Mouse (Mus musculus): ENCODE measurements at regions not wholly inside any gene's neighbourhood (a gene's known extent, or its start where the extent isn't known, plus 50 kb on each side); places are given as distances from the start of the nearest gene placed in this dataset.
A peak's percentile ranks its signal among the peaks of the same experiment; 100 is the strongest.

DNA sequence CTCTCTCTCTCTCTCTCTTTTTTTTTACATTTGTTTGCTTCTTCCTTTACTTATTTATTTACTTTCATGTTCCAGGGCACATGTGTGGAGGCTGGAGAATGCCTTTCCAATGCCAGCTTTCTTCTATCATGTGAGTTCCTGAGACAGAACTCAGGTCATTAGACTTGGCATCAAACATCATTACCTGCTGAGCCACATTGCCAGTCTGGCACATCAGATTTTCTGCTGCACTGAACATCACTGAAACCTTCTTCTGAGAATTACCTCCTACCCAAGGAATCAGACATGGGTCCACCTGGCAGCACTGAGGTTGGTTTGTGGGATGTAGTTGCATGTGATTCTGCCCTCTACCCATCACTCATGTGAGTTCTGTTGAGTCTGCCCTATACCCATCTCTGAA, 279.2 kb upstream of the Fam19a5 start:
- H3K9ac ChIP-seq, result no peak overlapping the region
- DNase-seq (no peak), ATAC-seq (ENCODE audit: low read depth) (no peak)
- H3K27me3 ChIP-seq, result no peaks in the 10 kb centered on the region
- H3K4me1 ChIP-seq (replicated peaks), result no peaks in the 10 kb centered on the region
- no peak overlapping the region for H3K4me2 ChIP-seq
- peaks cover 6% of the 10 kb centered on the region; the same call in 1 of the 2 replicates for H3K9me3 ChIP-seq (replicated peaks)
- H3K36me3 ChIP-seq, result no peaks in the 10 kb centered on the region
- no peak overlapping the region for H3K4me3 ChIP-seq (replicated peaks)
- H3K27ac ChIP-seq, result no peak overlapping the region

DNA sequence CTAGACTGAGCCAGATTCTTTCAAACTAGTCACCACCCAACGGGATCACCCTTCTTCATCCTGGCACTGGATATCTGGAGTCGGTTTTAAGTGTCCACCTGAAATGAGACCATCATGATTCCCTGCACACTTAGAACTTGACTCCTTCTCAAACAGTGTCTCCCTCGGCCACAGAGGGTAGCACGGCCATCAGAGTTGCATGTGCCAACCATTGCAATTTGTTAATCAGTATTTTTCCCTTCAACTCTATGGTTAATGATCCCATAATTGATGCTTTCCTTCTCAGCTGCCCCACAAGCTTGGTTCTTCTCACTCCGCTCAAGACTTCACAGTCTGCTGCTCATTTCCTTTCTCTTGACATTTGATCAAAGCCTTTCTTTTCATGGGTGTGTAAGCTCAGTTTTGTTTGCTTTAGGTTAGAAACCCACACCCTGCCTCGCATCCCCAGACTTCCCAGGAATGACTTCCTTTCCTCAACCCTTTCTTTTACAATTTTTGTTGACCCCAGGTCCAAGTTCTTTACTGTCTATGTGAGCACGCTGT, 253.0 kb upstream of the Fam19a5 start:
- Histone ChIP-seq H3K9ac (no peak overlapping the region), H3K4me1 (replicated peaks) (no peaks in the 10 kb centered on the region), H3K36me3 (no peaks in the 10 kb centered on the region), H3K4me3 (replicated peaks) (no peak overlapping the region), H3K27ac (no peak overlapping the region), H3K4me2 (no peak overlapping the region), H3K27me3 (no peaks in the 10 kb centered on the region), H3K9me3 (replicated peaks) (peaks cover 12% of the 10 kb centered on the region; the same call in 1 of the 2 replicates)
- DNase-seq, result no peak
- ATAC-seq (ENCODE audit: low read depth), result no peak
- 60% methylated on average over 7 of the region's 7 CpGs for WGBS (ENCODE audit: insufficient replicate concordance)

DNA sequence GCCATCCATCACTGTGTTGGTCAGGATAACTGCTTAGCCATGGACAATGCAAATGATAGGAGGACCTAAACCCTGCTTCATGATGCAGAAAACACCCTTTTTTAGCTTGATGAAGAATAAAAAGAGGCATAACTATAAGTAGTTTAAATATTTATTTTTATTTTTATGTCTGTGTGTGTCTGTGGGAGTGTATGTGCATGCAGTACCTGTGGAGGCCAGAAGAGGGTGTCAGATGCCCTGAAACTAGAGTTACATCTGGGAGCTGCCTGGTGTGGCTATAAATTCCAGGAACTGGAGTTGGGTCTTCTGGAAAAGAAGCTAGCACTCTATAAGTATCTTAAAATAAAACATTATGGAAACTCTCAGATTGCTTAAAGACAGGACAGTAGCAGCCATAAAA, 224.2 kb upstream of the Fam19a5 start:
- ATAC-seq (ENCODE audit: low read depth), result no peak

DNA sequence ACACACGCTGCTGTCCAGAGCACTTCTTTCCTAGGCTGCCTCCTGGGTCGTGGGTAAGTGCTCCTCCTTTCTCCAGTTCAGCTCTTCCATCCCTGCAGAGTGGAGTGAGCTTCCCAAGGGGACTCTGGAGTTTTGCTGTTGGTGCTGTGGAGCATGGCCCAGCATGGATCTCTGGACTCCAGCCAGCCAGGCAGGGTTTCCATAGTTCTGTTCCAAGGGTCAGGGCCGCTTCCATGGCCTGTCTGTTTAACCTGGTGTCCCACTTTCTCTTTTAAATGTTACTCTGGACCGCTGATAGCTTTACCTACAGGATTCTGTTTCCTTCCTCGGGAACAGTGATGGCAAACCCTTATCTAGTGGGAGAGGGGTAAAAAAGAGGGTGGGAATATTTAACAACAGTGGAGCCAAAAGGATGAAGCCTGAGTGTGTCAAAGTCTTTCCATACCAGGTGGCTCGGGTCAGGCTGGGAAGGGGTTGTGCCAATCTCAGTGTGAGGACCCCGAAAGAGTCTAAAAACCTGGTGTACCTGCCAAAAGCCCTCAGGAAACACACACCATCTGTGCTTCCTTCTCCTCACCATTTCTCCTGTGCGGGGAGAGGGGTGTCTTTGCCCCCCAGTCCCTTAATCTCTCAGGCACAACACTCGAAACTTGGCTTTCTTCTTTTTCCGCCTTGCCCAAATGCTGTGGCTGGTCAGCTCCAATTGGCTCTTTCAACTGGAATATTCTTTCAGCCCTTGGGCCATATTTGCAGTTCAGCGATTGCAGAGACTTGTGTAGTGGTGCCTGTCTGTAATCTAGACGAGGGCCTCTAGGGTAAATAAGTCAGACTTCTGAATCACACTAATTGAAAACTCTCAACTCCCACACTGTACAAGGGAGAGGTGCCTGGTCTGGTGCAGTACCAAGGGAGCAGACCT, 222.8 kb upstream of the Fam19a5 start:
- ATAC-seq (ENCODE audit: low read depth), result peak; percentile 20; the same call in 1 of the 2 replicates
- H3K36me3 ChIP-seq, result no peaks in the 10 kb centered on the region
- no peaks in the 10 kb centered on the region for H3K4me1 ChIP-seq (replicated peaks)
- no peak overlapping the region for H3K9ac ChIP-seq
- H3K4me3 ChIP-seq (replicated peaks), result no peak overlapping the region
- no peak overlapping the region for H3K4me2 ChIP-seq
- no peak overlapping the region for H3K27ac ChIP-seq
- no peak for DNase-seq
- H3K9me3 ChIP-seq (replicated peaks), result peaks cover 4% of the 10 kb centered on the region; the same call in 1 of the 2 replicates
- H3K27me3 ChIP-seq, result no peaks in the 10 kb centered on the region
- 50% methylated on average over 12 of the region's 12 CpGs for WGBS (ENCODE audit: insufficient replicate concordance)

More for the DNA sequence above, 224.2 kb upstream of the Fam19a5 start:
- Histone ChIP-seq H3K9me3 (replicated peaks) (peaks cover 8% of the 10 kb centered on the region; the same call in 1 of the 2 replicates), H3K4me1 (replicated peaks) (no peaks in the 10 kb centered on the region), H3K36me3 (no peaks in the 10 kb centered on the region), H3K9ac (no peak overlapping the region), H3K27ac (no peak overlapping the region), H3K27me3 (no peaks in the 10 kb centered on the region), H3K4me2 (no peak overlapping the region), H3K4me3 (replicated peaks) (no peak overlapping the region)
- DNase-seq, result no peak

DNA sequence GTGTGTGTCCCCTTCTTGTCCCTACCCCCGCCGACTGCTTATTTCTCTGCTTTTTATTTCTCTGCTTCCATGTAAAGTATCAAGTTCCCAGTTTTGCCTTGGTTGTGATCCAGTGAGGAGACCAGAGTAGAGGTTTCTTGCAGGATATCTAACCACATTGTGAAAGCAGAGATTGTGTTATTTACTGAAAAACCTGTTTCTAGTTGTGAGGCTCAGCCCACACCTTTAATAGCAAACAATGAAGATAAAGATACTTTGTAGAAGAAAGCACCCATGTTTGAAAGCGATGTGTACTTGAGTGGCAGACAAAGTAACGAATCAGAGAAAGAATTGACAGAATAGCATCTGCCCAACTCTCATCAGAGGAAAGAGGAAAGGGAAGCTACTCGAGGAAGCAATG, 218.7 kb upstream of the Fam19a5 start:
- H3K36me3 ChIP-seq, result no peaks in the 10 kb centered on the region
- no peak for ATAC-seq (ENCODE audit: low read depth)
- 61% methylated on average over 5 of the region's 5 CpGs for WGBS (ENCODE audit: insufficient replicate concordance)
- H3K9ac ChIP-seq, result no peak overlapping the region
- H3K4me3 ChIP-seq (replicated peaks), result no peak overlapping the region
- H3K4me1 ChIP-seq (replicated peaks), result no peaks in the 10 kb centered on the region
- no peak for DNase-seq
- H3K9me3 ChIP-seq (replicated peaks), result 0 out of 2 replicates have a peak, but pooled peaks cover 7% of the 10 kb centered on the region
- no peak overlapping the region for H3K27ac ChIP-seq
- no peak overlapping the region for H3K4me2 ChIP-seq
- H3K27me3 ChIP-seq, result no peaks in the 10 kb centered on the region

DNA sequence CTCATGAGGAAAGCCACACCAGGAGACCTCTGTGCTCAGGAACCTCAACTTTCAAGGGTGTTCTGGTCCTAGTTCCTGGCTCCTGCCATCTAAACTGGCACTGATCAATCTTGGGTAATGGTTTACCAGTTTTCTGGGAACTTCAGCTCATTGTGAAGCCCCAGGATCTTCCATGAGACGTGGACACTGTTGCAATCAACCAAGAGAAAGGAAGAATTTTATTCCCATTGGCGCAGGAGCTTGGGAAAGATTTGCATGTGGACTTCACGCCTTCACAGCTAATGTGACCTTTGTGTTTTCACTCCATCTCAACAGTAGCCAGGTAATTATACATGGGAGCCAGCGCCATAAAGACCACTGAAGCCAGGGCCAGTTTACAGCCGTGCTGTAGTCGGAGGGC, 217.8 kb upstream of the Fam19a5 start:
- ATAC-seq (ENCODE audit: low read depth) (no peak), DNase-seq (no peak)
- no peaks in the 10 kb centered on the region for H3K4me1 ChIP-seq (replicated peaks)
- no peaks in the 10 kb centered on the region for H3K27me3 ChIP-seq
- 54% methylated on average over 6 of the region's 6 CpGs for WGBS (ENCODE audit: insufficient replicate concordance)
- no peaks in the 10 kb centered on the region for H3K36me3 ChIP-seq
- H3K4me3 ChIP-seq (replicated peaks), result no peak overlapping the region
- H3K9ac ChIP-seq, result no peak overlapping the region
- H3K4me2 ChIP-seq, result no peak overlapping the region
- peaks cover 7% of the 10 kb centered on the region; the same call in 1 of the 2 replicates for H3K9me3 ChIP-seq (replicated peaks)
- H3K27ac ChIP-seq, result no peak overlapping the region

DNA sequence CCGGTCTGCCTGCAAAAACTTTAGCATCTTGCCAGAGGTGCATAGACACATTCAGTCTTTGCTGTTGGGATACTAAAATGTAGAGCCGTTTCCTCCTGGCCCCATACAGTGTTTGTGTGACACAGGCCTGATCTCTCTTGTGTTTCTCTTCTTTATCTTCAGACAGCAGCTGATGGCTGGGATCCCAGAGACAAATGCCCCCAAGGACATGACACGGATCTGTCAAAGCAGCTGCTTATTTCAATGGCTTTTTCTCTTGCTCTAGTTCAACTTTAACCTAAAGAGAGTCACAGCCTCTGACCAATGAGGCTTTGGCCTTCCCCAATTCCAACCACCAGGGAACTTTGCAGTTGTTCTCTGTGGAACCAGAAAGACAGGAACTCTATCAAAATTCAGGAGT, 211.7 kb upstream of the Fam19a5 start:
- H3K9me3 ChIP-seq (replicated peaks), result peaks cover 19% of the 10 kb centered on the region; the same call in 1 of the 2 replicates
- ATAC-seq (ENCODE audit: low read depth) (no peak), DNase-seq (no peak)
- no peak overlapping the region for H3K4me2 ChIP-seq
- H3K4me1 ChIP-seq (replicated peaks), result no peaks in the 10 kb centered on the region
- 51% methylated on average over 3 of the region's 3 CpGs for WGBS (ENCODE audit: insufficient replicate concordance)
- H3K27ac ChIP-seq, result no peak overlapping the region
- no peak overlapping the region for H3K9ac ChIP-seq
- H3K4me3 ChIP-seq (replicated peaks), result no peak overlapping the region
- no peaks in the 10 kb centered on the region for H3K36me3 ChIP-seq
- H3K27me3 ChIP-seq, result no peaks in the 10 kb centered on the region

DNA sequence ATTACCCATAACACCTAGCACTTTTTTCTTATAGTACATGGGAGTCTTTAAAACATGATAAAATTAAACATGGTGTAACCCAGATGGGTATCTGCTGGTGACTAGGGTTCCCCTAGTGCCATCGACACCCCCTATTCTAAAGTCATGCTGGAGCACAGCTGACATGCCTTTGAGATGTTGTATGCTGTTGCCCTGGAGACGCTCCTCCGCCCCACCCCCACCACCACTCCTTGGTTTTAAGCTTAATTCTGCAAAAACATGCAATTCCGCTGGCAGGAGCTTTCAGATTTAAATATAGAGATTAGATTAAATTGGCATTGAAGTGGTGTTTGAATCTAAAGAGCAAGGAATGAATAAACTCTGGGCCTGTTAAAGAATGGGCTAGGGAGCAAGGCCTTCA, 210.6 kb upstream of the Fam19a5 start:
- H3K27ac ChIP-seq, result no peak overlapping the region
- no peak overlapping the region for H3K9ac ChIP-seq
- H3K4me2 ChIP-seq, result no peak overlapping the region
- WGBS (ENCODE audit: insufficient replicate concordance), result 65% methylated on average over 4 of the region's 4 CpGs
- H3K4me3 ChIP-seq (replicated peaks), result no peak overlapping the region
- no peak for ATAC-seq (ENCODE audit: low read depth)
- no peak for DNase-seq
- no peaks in the 10 kb centered on the region for H3K4me1 ChIP-seq (replicated peaks)
- peaks cover 18% of the 10 kb centered on the region; the same call in 1 of the 2 replicates for H3K9me3 ChIP-seq (replicated peaks)
- H3K27me3 ChIP-seq, result no peaks in the 10 kb centered on the region
- H3K36me3 ChIP-seq, result no peaks in the 10 kb centered on the region

DNA sequence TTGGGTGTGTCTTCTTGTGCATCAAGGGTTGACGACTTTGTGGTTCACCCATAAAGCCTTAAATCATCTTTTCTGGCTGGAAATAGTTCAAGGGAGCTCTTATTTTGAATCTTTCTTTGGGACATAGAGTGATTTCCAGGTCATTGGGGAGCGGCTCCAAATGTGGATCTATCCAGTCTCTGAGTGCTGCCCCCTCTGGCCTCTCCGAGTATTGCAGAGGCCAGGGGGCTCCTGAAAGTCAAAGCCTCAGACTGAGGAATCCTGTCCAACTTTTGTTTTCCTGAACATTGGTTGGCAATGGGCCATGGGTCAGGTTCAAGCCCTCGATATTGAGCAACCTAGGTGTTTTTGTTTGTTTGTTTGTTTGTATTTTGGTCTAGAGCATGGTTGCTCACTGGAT, 209.7 kb upstream of the Fam19a5 start:
- 47% methylated on average over 4 of the region's 4 CpGs for WGBS (ENCODE audit: insufficient replicate concordance)
- Histone ChIP-seq H3K4me1 (replicated peaks) (no peaks in the 10 kb centered on the region), H3K9ac (no peak overlapping the region), H3K36me3 (no peaks in the 10 kb centered on the region), H3K27ac (no peak overlapping the region), H3K27me3 (no peaks in the 10 kb centered on the region), H3K9me3 (replicated peaks) (peaks cover 16% of the 10 kb centered on the region; the same call in 1 of the 2 replicates), H3K4me2 (no peak overlapping the region), H3K4me3 (replicated peaks) (no peak overlapping the region)
- ATAC-seq (ENCODE audit: low read depth) (no peak), DNase-seq (no peak)

DNA sequence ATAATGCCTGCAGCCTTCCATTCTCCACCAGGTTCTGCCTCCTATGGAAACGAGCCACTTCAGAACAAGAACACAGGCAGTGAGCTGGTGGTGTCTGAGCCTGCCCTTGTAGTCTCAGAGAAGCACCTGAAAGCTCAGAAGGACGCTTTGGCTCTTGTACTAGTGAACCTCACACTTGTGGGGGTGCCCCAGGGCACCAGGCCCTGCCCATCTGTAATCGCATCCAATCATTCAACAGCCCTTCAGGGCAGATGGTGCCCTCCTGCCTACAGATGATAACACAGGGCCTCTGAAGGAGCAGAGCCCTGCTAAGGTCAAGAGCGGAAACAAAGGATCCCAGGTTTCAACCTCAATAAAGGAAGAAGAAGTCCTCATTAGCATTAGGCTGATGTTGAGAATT, 208.8 kb upstream of the Fam19a5 start:
- no peak overlapping the region for H3K4me2 ChIP-seq
- no peak overlapping the region for H3K27ac ChIP-seq
- no peak overlapping the region for H3K9ac ChIP-seq
- DNase-seq, result no peak
- H3K4me3 ChIP-seq (replicated peaks), result no peak overlapping the region
- H3K27me3 ChIP-seq, result no peaks in the 10 kb centered on the region
- H3K4me1 ChIP-seq (replicated peaks), result no peaks in the 10 kb centered on the region
- H3K9me3 ChIP-seq (replicated peaks), result peaks cover 16% of the 10 kb centered on the region; the same call in 1 of the 2 replicates
- 59% methylated on average over 4 of the region's 4 CpGs for WGBS (ENCODE audit: insufficient replicate concordance)
- H3K36me3 ChIP-seq, result no peaks in the 10 kb centered on the region
- no peak for ATAC-seq (ENCODE audit: low read depth)

DNA sequence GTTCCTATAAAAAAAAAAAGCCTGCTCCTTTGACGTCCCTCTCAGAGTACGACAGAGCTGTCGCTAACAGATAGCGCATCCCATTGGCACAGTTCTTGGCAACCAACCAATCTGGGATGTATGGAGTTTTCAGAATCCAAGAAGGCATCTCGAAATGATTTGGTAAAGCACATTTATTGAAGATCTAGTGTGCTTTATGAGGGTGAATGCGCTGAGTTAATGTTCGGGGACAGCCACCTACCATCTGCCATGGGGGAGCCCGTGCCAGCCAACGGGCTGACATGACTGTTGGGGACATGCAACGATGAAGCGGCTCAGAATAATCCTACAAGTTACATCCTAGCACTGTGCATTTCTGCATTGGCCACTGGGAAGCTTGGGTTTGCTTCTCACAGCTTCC, 208.4 kb upstream of the Fam19a5 start:
- DNase-seq (no peak), ATAC-seq (ENCODE audit: low read depth) (no peak)
- peaks cover 16% of the 10 kb centered on the region; the same call in 1 of the 2 replicates for H3K9me3 ChIP-seq (replicated peaks)
- no peaks in the 10 kb centered on the region for H3K27me3 ChIP-seq
- no peaks in the 10 kb centered on the region for H3K36me3 ChIP-seq
- H3K27ac ChIP-seq, result no peak overlapping the region
- H3K4me3 ChIP-seq (replicated peaks), result no peak overlapping the region
- H3K9ac ChIP-seq, result no peak overlapping the region
- 80% methylated on average over 11 of the region's 11 CpGs for WGBS (ENCODE audit: insufficient replicate concordance)
- no peaks in the 10 kb centered on the region for H3K4me1 ChIP-seq (replicated peaks)
- no peak overlapping the region for H3K4me2 ChIP-seq

DNA sequence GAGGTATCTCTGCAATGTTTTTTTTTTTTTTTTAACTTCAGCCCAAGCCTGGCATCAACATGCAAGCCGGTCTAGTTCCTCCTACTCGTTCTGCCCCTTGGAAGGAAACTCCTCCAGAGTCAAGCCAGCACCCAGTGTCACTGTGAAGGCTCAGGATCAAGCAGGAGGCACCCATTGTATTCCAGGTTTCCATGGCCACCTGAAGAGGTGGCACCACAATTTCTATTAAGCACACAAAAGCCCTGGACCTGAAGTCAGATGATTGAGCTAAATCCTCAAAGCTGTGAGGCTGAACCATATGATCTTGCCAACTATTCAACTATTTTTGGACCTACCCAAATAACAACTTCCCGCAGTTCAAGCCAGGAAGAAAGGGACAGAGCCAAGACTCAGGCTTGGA, 204.2 kb upstream of the Fam19a5 start:
- Histone ChIP-seq H3K27me3 (no peaks in the 10 kb centered on the region), H3K27ac (no peak overlapping the region), H3K9ac (no peak overlapping the region), H3K4me3 (replicated peaks) (no peak overlapping the region), H3K4me1 (replicated peaks) (no peaks in the 10 kb centered on the region), H3K4me2 (no peak overlapping the region), H3K36me3 (no peaks in the 10 kb centered on the region), H3K9me3 (replicated peaks) (peaks cover 6% of the 10 kb centered on the region; the same call in 1 of the 2 replicates)
- 48% methylated on average over 3 of the region's 3 CpGs for WGBS (ENCODE audit: insufficient replicate concordance)
- ATAC-seq (ENCODE audit: low read depth) (no peak), DNase-seq (no peak)
